Mouse (Mus musculus) megakaryocyte-erythroid progenitor cell, adult 5 weeks (primary cell): Measurements from ENCODE around the gene Krtap19-5. TPM values are rescaled to one million over a fixed set of nuclear protein-coding genes. Genes with fewer than 3 reads are reported as not detected.

Experiments used
- polyA plus RNA-seq: library from polyadenylated mRNA; stranded (reverse); fragments of >175 nt; gene quantifications from 2 replicates; pipeline ENCODE4 v1.2.3, GENCODE M21; 2012

Gene Krtap19-5
- not detected in 2 replicates for polyA plus RNA-seq

DNA sequence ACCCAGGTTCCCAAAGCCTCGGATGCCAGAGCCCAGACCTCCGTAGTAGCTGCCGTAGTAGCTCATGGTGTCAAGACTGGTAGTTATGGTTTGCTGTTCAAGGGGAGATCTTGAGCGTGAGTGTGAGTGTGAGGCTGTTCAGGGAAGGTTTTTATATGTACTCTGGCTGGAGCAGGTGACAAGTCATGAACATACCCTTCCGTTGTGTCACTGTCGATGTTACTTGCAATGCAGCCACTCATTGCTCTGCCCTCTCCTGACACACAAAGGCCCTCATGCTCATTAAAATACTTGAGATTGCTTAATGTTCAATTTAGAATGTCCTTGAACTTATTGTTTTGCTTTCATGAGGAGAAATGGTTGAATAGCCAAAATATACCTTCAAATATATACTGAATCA is at the start of gene Krtap19-5:
TSS of gene Krtap19-5 (minus strand) at position 101 of the 400 bp plus-strand sequence.

DNA sequence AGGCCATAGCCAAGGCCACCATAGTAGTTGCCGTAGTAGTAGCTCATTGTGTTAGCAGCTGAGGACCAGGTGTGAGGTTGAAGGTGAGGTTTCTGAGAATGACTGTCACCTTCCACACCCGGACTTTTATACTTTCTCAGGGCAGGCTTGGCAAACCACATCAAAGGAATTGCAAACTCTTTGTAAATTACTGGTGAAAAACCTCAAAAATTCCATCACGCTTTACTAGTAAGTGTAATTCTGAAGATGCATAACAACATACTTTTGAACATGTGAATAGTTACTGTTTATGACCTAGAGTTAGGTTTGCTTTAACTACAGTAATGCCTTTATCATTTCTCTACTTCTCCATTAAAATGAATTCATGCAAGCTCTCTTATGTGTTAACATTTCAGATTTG is 35.9 kb upstream of the Krtap19-5 start, which contains the start of gene Krtap19-9b:
TSS of gene Krtap19-9b (minus strand) at position 101 of the 400 bp plus-strand sequence.

DNA sequence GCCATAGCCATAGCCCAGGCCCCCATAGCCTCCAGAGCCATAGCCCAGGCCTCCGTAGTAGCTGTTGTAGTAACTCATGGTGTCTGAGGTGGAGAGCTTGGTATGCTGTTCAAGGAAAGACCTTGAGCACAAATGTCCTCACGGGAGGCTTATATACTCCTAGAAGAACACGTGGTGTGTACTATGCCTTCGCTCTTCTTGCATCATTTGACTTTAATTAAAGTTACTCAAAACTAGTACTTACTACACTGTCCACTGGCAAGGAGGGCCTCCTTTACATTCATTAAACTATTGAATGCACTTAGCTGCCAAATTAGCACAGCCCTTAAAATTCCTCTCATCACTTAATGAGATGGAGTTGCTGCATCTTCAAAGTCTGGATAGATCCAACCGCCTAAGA is 11.3 kb downstream of the Krtap19-5 start, which contains the start of gene Krtap19-4:
TSS of gene Krtap19-4 (minus strand) at position 101 of the 400 bp plus-strand sequence.

DNA sequence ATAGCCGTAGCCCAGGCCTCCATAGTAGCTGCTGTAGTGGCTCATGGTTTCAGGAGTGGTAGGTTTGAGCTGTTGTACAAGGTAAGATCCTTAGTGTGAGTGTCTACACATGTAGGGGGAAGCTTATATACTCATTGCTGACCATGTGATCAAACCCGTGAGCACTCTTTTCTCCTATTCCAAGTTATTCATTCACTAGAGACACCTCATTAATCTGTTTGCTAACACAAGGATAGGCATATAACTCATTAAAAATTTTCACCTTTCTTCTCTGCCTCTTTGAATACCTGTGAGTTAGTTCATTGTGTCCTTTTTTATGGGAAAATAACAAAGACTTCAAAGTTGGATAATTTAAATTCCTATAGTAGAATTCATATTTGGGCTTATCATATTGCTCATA is 18.3 kb downstream of the Krtap19-5 start, which contains the start of gene Krtap19-3:
TSS of gene Krtap19-3 (minus strand) at position 101 of the 400 bp plus-strand sequence.

DNA sequence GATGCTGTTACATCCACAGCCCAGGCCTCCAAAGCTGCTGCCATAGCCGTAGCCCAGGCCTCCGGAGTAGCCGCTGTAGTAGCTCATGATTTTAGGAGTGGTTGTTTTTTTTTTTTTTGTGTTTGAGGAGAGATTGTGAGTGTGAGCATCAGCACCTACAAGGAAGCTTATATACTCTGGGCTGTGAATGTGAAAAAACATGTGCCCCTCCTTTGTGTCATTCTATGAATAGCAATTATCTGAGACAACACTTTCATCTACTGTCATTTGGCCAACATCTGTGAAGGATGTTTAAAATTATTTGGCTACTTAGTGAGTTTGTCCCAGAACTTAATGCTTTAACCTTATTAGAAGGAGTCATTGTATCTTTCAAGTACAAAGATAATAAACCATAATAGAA is 22.1 kb downstream of the Krtap19-5 start, which contains the start of gene Krtap19-2:
TSS of gene Krtap19-2 (minus strand) at position 101 of the 400 bp plus-strand sequence.

DNA sequence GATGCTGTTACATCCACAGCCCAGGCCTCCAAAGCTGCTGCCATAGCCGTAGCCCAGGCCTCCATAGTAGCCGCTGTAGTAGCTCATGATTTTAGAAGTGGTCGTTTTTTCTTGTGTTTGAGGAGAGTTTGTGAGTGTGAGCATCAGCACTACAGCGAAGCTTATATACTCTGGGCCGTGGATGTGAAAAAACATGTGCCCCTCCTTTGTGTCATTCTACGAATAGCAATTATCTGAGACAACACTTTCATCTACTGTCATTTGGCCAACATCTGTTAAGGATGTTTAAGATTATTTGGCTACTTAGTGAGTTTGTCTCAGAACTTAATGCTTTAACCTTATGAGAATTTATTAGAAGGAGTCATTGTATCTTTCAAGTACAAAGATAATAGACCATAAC is 26.9 kb downstream of the Krtap19-5 start, which contains the start of gene Krtap19-1:
TSS of gene Krtap19-1 (minus strand) at position 101 of the 400 bp plus-strand sequence.

Other genes with a start within 250 kb of the Krtap19-5 start
- not detected in 2 replicates for gene Krtap26-1, start 248.7 kb downstream of the Krtap19-5 start, polyA plus RNA-seq
- not detected in 2 replicates for gene Krtap27-1, start 224.8 kb downstream of the Krtap19-5 start, polyA plus RNA-seq
- not detected in 2 replicates for gene 2310061N02Rik, start 188.5 kb downstream of the Krtap19-5 start, polyA plus RNA-seq
- gene Krtap13-1, start 167.6 kb downstream of the Krtap19-5 start, polyA plus RNA-seq = 0.13 TPM in 1 of 2 replicates, not detected in the other
- 0.10 TPM in 1 of 2 replicates, not detected in the other for gene Krtap13, start 144.8 kb downstream of the Krtap19-5 start, polyA plus RNA-seq
- gene 2310034C09Rik, start 137.6 kb downstream of the Krtap19-5 start, polyA plus RNA-seq = not detected in 2 replicates
- gene 2310057N15Rik, start 122.3 kb downstream of the Krtap19-5 start, polyA plus RNA-seq = not detected in 2 replicates
- not detected in 2 replicates for gene Gm5965, start 118.6 kb downstream of the Krtap19-5 start, polyA plus RNA-seq
- gene Gm20741, start 84.2 kb downstream of the Krtap19-5 start, polyA plus RNA-seq = not detected in 2 replicates
- gene Krtap15, start 76.2 kb downstream of the Krtap19-5 start, polyA plus RNA-seq = not detected in 2 replicates
- gene Krtap14, start 70.3 kb downstream of the Krtap19-5 start, polyA plus RNA-seq = not detected in 2 replicates
- not detected in 2 replicates for gene Krtap19-1, start 27.0 kb downstream of the Krtap19-5 start, polyA plus RNA-seq
- not detected in 2 replicates for gene Krtap19-2, start 22.2 kb downstream of the Krtap19-5 start, polyA plus RNA-seq
- gene Krtap19-3, start 18.4 kb downstream of the Krtap19-5 start, polyA plus RNA-seq = not detected in 2 replicates
- gene Krtap19-4, start 11.4 kb downstream of the Krtap19-5 start, polyA plus RNA-seq = not detected in 2 replicates
- not detected in 2 replicates for gene Krtap19-9b, start 35.8 kb upstream of the Krtap19-5 start, polyA plus RNA-seq
- not detected in 2 replicates for gene Krtap16-3, start 66.4 kb upstream of the Krtap19-5 start, polyA plus RNA-seq
- gene Krtap22-2, start 114.3 kb upstream of the Krtap19-5 start, polyA plus RNA-seq = not detected in 2 replicates
- gene Gm10229, start 118.8 kb upstream of the Krtap19-5 start, polyA plus RNA-seq = not detected in 2 replicates
- gene Krtap6-1, start 135.2 kb upstream of the Krtap19-5 start, polyA plus RNA-seq = not detected in 2 replicates
- gene Gm10228, start 145.0 kb upstream of the Krtap19-5 start, polyA plus RNA-seq = 0.28 TPM in 1 of 2 replicates, not detected in the other
- gene Krtap6-5, start 151.4 kb upstream of the Krtap19-5 start, polyA plus RNA-seq = not detected in 2 replicates
- not detected in 2 replicates for gene 1110025L11Rik, start 167.5 kb upstream of the Krtap19-5 start, polyA plus RNA-seq
- not detected in 2 replicates for gene Krtap6-3, start 187.6 kb upstream of the Krtap19-5 start, polyA plus RNA-seq
- not detected in 2 replicates for gene Gm6358, start 244.4 kb upstream of the Krtap19-5 start, polyA plus RNA-seq